Mouse (Mus musculus) stomach, embryonic 16.5 days (tissue): ENCODE measurements at regions not wholly inside any gene's neighbourhood (a gene's known extent, or its start where the extent isn't known, plus 50 kb on each side); places are given as distances from the start of the nearest gene placed in this dataset.

Experiments used
- ATAC-seq: fragments of 200-750 bp; cut with Nextera tagmentation; 2 replicates; pipeline ENCODE4 v1.8.0; 2017; ENCODE audit warnings: moderate number of reproducible peaks, moderate TSS enrichment; ENCODE audit not compliant: insufficient read depth, low FRiP score
- H3K27ac ChIP-seq: fragments of 300-500 bp; sonication (generic); 2 replicates; pipeline ENCODE4 v1.5.1; 2014; ENCODE audit warnings: low read length
- H3K27me3 ChIP-seq: fragments of 300-500 bp; sonication (generic); 2 replicates; pipeline ENCODE4 v1.6.1; 2014; ENCODE audit warnings: low read length, control low read depth, mixed read lengths; ENCODE audit not compliant: control insufficient read depth, insufficient read depth
- H3K36me3 ChIP-seq: fragments of 300-500 bp; sonication (generic); 2 replicates; pipeline ENCODE4 v1.6.1; 2014; ENCODE audit warnings: low read length; ENCODE audit not compliant: control insufficient read depth, insufficient read depth
- H3K4me1 ChIP-seq: fragments of 300-500 bp; sonication (generic); 2 replicates; pipeline ENCODE4 v1.6.1; 2014; ENCODE audit warnings: low read length, control low read depth, mixed read lengths; ENCODE audit not compliant: control insufficient read depth, insufficient read depth
- H3K4me2 ChIP-seq: fragments of 300-500 bp; sonication (generic); 2 replicates; pipeline ENCODE4 v1.6.1; 2014; ENCODE audit warnings: low read depth, low read length, mixed read lengths
- H3K4me3 ChIP-seq: fragments of 300-500 bp; sonication (generic); replicated peaks from 2 replicates; pipeline ENCODE4 v1.5.1; 2014; ENCODE audit warnings: mild to moderate bottlenecking, low read length
- H3K9ac ChIP-seq: fragments of 300-500 bp; sonication (generic); 2 replicates; pipeline ENCODE4 v1.6.1; 2014; ENCODE audit warnings: low read length
- H3K9me3 ChIP-seq: fragments of 300-500 bp; sonication (generic); replicated peaks from 2 replicates; pipeline ENCODE4 v1.6.1; 2016; ENCODE audit warnings: low read length, control low read depth; ENCODE audit not compliant: control insufficient read depth
- WGBS: fragments of 180-500 bp; shearing (Covaris S2); extraction: QIAGEN DNeasy Blood & Tissue Kit; methylation state at CpG from one replicate; pipeline ENCODE4 v1.1.7; 2014; 5-methylcytosine and 5-hydroxymethylcytosine counted together

GRCm38 (mm10) chr13:28687838-28688237, 265.7 kb downstream of the Sox4 start:
- no peak overlapping the region for H3K27ac ChIP-seq
- WGBS = 79% methylated on average over 1 of the region's 1 CpGs
- no peak overlapping the region for H3K9ac ChIP-seq
- no peaks in the 10 kb centered on the region for H3K36me3 ChIP-seq
- no peak for ATAC-seq
- H3K4me1 ChIP-seq = 0 out of 2 replicates have a peak, but pooled peaks cover 2% of the 10 kb centered on the region
- no peaks in the 10 kb centered on the region for H3K9me3 ChIP-seq
- H3K4me3 ChIP-seq = no peak overlapping the region
- no peaks in the 10 kb centered on the region for H3K27me3 ChIP-seq
- H3K4me2 ChIP-seq = no peak overlapping the region

- Histone ChIP-seq H3K36me3 (no peaks in the 10 kb centered on the region), H3K4me3 (no peak overlapping the region), H3K4me2 (no peak overlapping the region), H3K27me3 (no peaks in the 10 kb centered on the region), H3K9me3 (no peaks in the 10 kb centered on the region), H3K4me1 (0 out of 2 replicates have a peak, but pooled peaks cover 2% of the 10 kb centered on the region), H3K27ac (no peak overlapping the region), H3K9ac (no peak overlapping the region)
- 88% methylated on average over 3 of the region's 3 CpGs for WGBS
- ATAC-seq = no peak
These were observed 269.2 kb downstream of the Sox4 start for GRCm38 (mm10) chr13:28684311-28684710.

- no peaks in the 10 kb centered on the region for H3K27me3 ChIP-seq
- no peak overlapping the region for H3K27ac ChIP-seq
- no peak overlapping the region for H3K4me3 ChIP-seq
- no peaks in the 10 kb centered on the region for H3K9me3 ChIP-seq
- H3K9ac ChIP-seq = no peak overlapping the region
- no peak for ATAC-seq
- no peaks in the 10 kb centered on the region for H3K4me1 ChIP-seq
- no peaks in the 10 kb centered on the region for H3K36me3 ChIP-seq
- 89% methylated on average over 1 of the region's 1 CpGs for WGBS
- H3K4me2 ChIP-seq = no peak overlapping the region
These were observed 273.2 kb downstream of the Sox4 start for GRCm38 (mm10) chr13:28680266-28680665.

DNA sequence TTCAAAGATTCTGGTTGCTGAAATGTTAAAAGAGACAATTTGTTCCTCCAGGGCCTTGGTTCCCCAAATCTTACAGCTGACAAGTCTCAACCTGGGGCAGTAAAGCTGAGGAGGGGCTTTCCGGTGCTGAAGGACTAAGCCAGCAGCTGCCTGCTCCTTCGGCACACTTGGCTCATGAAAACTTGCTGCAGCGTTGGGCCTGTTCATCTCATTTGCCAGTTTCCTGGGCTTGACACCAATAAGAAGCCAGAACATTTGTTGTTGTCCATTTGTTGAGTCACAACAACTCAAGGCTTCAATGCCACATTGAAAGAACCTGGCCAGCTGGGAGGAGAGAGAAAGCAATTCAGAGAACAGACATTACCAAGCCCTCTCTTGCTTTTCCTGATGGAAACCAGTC, 279.9 kb downstream of the Sox4 start:
- Histone ChIP-seq H3K9me3 (no peaks in the 10 kb centered on the region), H3K4me2 (no peak overlapping the region), H3K27me3 (no peaks in the 10 kb centered on the region), H3K4me1 (peaks cover 4% of the 10 kb centered on the region; the same call in 1 of the 2 replicates), H3K9ac (no peak overlapping the region), H3K4me3 (no peak overlapping the region), H3K36me3 (no peaks in the 10 kb centered on the region), H3K27ac (no peak overlapping the region)
- ATAC-seq = no peak
- 54% methylated on average over 3 of the region's 3 CpGs for WGBS

- Histone ChIP-seq H3K36me3 (no peaks in the 10 kb centered on the region), H3K27me3 (no peaks in the 10 kb centered on the region), H3K4me3 (no peak overlapping the region), H3K27ac (no peak overlapping the region), H3K9me3 (no peaks in the 10 kb centered on the region), H3K4me1 (peaks cover 4% of the 10 kb centered on the region; the same call in 1 of the 2 replicates), H3K9ac (no peak overlapping the region), H3K4me2 (no peak overlapping the region)
- no peak for ATAC-seq
- WGBS = 46% methylated on average over 11 of the region's 11 CpGs
These were observed 282.0 kb downstream of the Sox4 start for GRCm38 (mm10) chr13:28671543-28671942.

GRCm38 (mm10) chr13:28669832-28670585, 283.5 kb downstream of the Sox4 start:
- Histone ChIP-seq H3K36me3 (no peaks in the 10 kb centered on the region), H3K4me3 (no peak overlapping the region), H3K9me3 (no peaks in the 10 kb centered on the region), H3K27ac (no peak overlapping the region), H3K27me3 (no peaks in the 10 kb centered on the region), H3K4me1 (peaks cover 8% of the 10 kb centered on the region), H3K9ac (no peak overlapping the region), H3K4me2 (no peak overlapping the region)
- no peak for ATAC-seq
- WGBS = 90% methylated on average over 4 of the region's 4 CpGs

GRCm38 (mm10) chr13:28666832-28667231, 286.7 kb downstream of the Sox4 start:
- no peak overlapping the region for H3K27ac ChIP-seq
- no peak overlapping the region for H3K9ac ChIP-seq
- no peaks in the 10 kb centered on the region for H3K9me3 ChIP-seq
- no peaks in the 10 kb centered on the region for H3K27me3 ChIP-seq
- no peak overlapping the region for H3K4me2 ChIP-seq
- no peaks in the 10 kb centered on the region for H3K36me3 ChIP-seq
- peaks cover 11% of the 10 kb centered on the region for H3K4me1 ChIP-seq
- H3K4me3 ChIP-seq = no peak overlapping the region
- no peak for ATAC-seq
- 51% methylated on average over 3 of the region's 3 CpGs for WGBS

GRCm38 (mm10) chr13:28665150-28665549, 288.4 kb downstream of the Sox4 start:
- Histone ChIP-seq H3K4me2 (no peak overlapping the region), H3K27ac (no peak overlapping the region), H3K27me3 (no peaks in the 10 kb centered on the region), H3K9ac (no peak overlapping the region), H3K4me1 (peaks cover 11% of the 10 kb centered on the region), H3K9me3 (no peaks in the 10 kb centered on the region), H3K36me3 (no peaks in the 10 kb centered on the region), H3K4me3 (no peak overlapping the region)
- 34% methylated on average over 5 of the region's 5 CpGs for WGBS
- no peak for ATAC-seq

DNA sequence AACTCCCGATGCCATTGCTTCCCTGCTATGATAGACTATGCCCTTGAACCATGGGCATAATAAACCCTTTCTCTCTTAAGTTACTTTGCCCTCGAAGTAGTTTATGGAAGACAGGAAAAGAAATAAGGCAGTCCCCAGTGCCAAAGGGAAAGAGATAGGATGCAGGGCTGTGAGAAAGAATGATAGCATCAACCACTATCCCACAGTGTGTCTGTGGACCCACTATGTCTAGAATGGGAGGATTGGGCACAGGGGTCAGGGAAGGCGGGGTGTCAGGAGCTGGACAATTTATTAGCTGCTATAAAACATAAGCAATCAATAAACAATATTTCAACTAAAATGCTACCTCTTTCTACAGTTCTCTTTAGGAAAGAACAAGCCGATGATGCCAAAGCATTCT, 288.8 kb downstream of the Sox4 start:
- Histone ChIP-seq H3K36me3 (no peaks in the 10 kb centered on the region), H3K27ac (no peak overlapping the region), H3K4me2 (no peak overlapping the region), H3K4me1 (peaks cover 11% of the 10 kb centered on the region), H3K9ac (no peak overlapping the region), H3K27me3 (no peaks in the 10 kb centered on the region), H3K4me3 (no peak overlapping the region), H3K9me3 (no peaks in the 10 kb centered on the region)
- no peak for ATAC-seq
- WGBS = 42% methylated on average over 4 of the region's 4 CpGs
